Mouse (Mus musculus) left cerebral cortex, postnatal 4 days (tissue): ENCODE data around the gene Trpm4. TPM values are rescaled to one million over a fixed set of nuclear protein-coding genes. Genes with fewer than 3 reads are reported as not detected.

ENCODE experiments used
- DNase-seq: peaks from one replicate; pipeline ENCODE4 v3.0.0-alpha.2; 2022
- intact Hi-C: fragments of 180-260 bp; cut with DNase I; formaldehyde crosslinking; loops from one replicate; pipeline ENCODE4 v1.15.1; 2025
- total RNA-seq, 2 experiments: library from RNA; stranded (reverse); gene quantifications; 2 replicates each; pipeline ENCODE4 v1.2.3; 2021

Trpm4 gene
- total RNA-seq, 2 experiments from 2014 or later: 32.1 to 33.8 TPM

GRCm38 (mm10) chr7:45313495-45313894, 20.1 kb downstream of the Trpm4 start:
- intact Hi-C loops: no loop called here
- DNase-seq: no peak

- intact Hi-C loops: no loop called here
- no peak for DNase-seq
These were observed 20.7 kb downstream of the Trpm4 start for GRCm38 (mm10) chr7:45312686-45313453.

GRCm38 (mm10) chr7:45312023-45312422, 21.6 kb downstream of the Trpm4 start:
- intact Hi-C loops: no loop called here
- no peak for DNase-seq

GRCm38 (mm10) chr7:45309455-45309854, 24.1 kb downstream of the Trpm4 start:
- peak; percentile 68 for DNase-seq
- intact Hi-C loops: no loop called here

- intact Hi-C loops: no loop called here
- no peak for DNase-seq
These were observed 24.9 kb downstream of the Trpm4 start for GRCm38 (mm10) chr7:45308551-45309240.

GRCm38 (mm10) chr7:45305275-45305674, 28.3 kb downstream of the Trpm4 start:
- DNase-seq: peak; percentile 74
- intact Hi-C loops: no loop called here

- intact Hi-C loops: no loop called here
- no peak for DNase-seq
These were observed 28.7 kb downstream of the Trpm4 start for GRCm38 (mm10) chr7:45304869-45305268.

GRCm38 (mm10) chr7:45302626-45303025, 31.0 kb downstream of the Trpm4 start:
- peak; percentile 75 for DNase-seq
- intact Hi-C loops: no loop called here

- intact Hi-C loops: no loop called here
- DNase-seq: peak; percentile 79
These were observed 33.3 kb downstream of the Trpm4 start for GRCm38 (mm10) chr7:45300270-45300669.

GRCm38 (mm10) chr7:45299752-45300151, 33.8 kb downstream of the Trpm4 start:
- peak; percentile 67 for DNase-seq
- intact Hi-C loops: loop anchor here (5.0 kb wide), 1 partner anchor 137 kb away; the partner anchor contains the start of gene Slc17a7

GRCm38 (mm10) chr7:45297563-45297962, 36.0 kb downstream of the Trpm4 start:
- intact Hi-C loops: loop anchor here (5.0 kb wide), 1 partner anchor 135 kb away; the partner anchor contains the start of gene Slc17a7
- no peak for DNase-seq

- DNase-seq: no peak
- intact Hi-C loops: loop anchor here (5.0 kb wide), 1 partner anchor 134 kb away; the partner anchor contains the start of gene Slc17a7
These were observed 37.0 kb downstream of the Trpm4 start for GRCm38 (mm10) chr7:45296626-45297025.

- intact Hi-C loops: no loop called here
- DNase-seq: no peak
These were observed 47.1 kb downstream of the Trpm4 start for GRCm38 (mm10) chr7:45286486-45286885.

- intact Hi-C loops: no loop called here
- DNase-seq: peak; percentile 64
These were observed 56.3 kb downstream of the Trpm4 start, which contains the start of gene Slc6a21 for GRCm38 (mm10) chr7:45277136-45277760. Gene Slc6a21 (plus strand): TSS chr7:45277513.

GRCm38 (mm10) chr7:45273672-45274071, 59.9 kb downstream of the Trpm4 start:
- no peak for DNase-seq
- intact Hi-C loops: no loop called here

- no peak for DNase-seq
- intact Hi-C loops: no loop called here
These were observed 60.7 kb downstream of the Trpm4 start for GRCm38 (mm10) chr7:45272786-45273412.

GRCm38 (mm10) chr7:45265518-45265917, 68.1 kb downstream of the Trpm4 start:
- intact Hi-C loops: no loop called here
- DNase-seq: no peak

- intact Hi-C loops: no loop called here
- DNase-seq: no peak
These were observed 69.2 kb downstream of the Trpm4 start for GRCm38 (mm10) chr7:45264348-45264747.

GRCm38 (mm10) chr7:45263006-45263607, 70.5 kb downstream of the Trpm4 start:
- intact Hi-C loops: no loop called here
- DNase-seq: no peak

GRCm38 (mm10) chr7:45262266-45262665, 71.3 kb downstream of the Trpm4 start:
- DNase-seq: no peak
- intact Hi-C loops: no loop called here
